Mouse (Mus musculus) testis, adult 2 months (tissue): ENCODE measurements around the gene Hivep2. TPM values are rescaled to one million over a fixed set of nuclear protein-coding genes. Genes with fewer than 3 reads are reported as not detected.

Experiments
- H3K27ac ChIP-seq: fragments of 200-500 bp; 2 replicates; pipeline ENCODE4 v1.5.1; 2012; ENCODE audit warnings: low read depth, low read length; ENCODE audit not compliant: control insufficient read depth, insufficient read depth
- H3K27me3 ChIP-seq: fragments of 200-500 bp; 2 replicates; pipeline ENCODE4 v1.6.1; 2012; ENCODE audit warnings: mild to moderate bottlenecking, low read length, moderate library complexity; ENCODE audit not compliant: control insufficient read depth, insufficient read depth
- H3K36me3 ChIP-seq: fragments of 200-500 bp; 2 replicates; pipeline ENCODE4 v1.6.1; 2012; ENCODE audit warnings: mild to moderate bottlenecking, low read length; ENCODE audit not compliant: control insufficient read depth, insufficient read depth
- H3K4me1 ChIP-seq: fragments of 200-500 bp; 2 replicates; pipeline ENCODE4 v1.6.1; 2012; ENCODE audit warnings: low read length; ENCODE audit not compliant: control insufficient read depth, insufficient read depth
- H3K4me3 ChIP-seq: fragments of 200-500 bp; 2 replicates; pipeline ENCODE4 v1.5.1; 2012; ENCODE audit warnings: low read depth, mild to moderate bottlenecking, low read length, moderate library complexity, mixed read lengths; ENCODE audit not compliant: control insufficient read depth
- CTCF ChIP-seq: fragments of 200-500 bp; IDR thresholded peaks from 2 replicates; pipeline ENCODE4 v1.5.1; 2012; ENCODE audit warnings: low read depth, mild to moderate bottlenecking, inconsistent platforms, low read length, moderate library complexity; ENCODE audit not compliant: control insufficient read depth, insufficient read depth, insufficient replicate concordance
- POLR2A ChIP-seq: fragments of 200-500 bp; IDR thresholded peaks from 2 replicates; pipeline ENCODE4 v1.6.1; 2012; ENCODE audit warnings: low read depth, mild to moderate bottlenecking, inconsistent platforms, low read length, moderate library complexity; ENCODE audit not compliant: control insufficient read depth
- polyA plus RNA-seq: library from polyadenylated mRNA; depleted of rRNA; stranded (reverse); fragments of >200 nt; gene quantifications from 2 replicates; pipeline ENCODE4 v1.2.3, GENCODE M21; 2012

Gene Hivep2
- polyA plus RNA-seq, 1 experiment, result 0.88 TPM

DNA sequence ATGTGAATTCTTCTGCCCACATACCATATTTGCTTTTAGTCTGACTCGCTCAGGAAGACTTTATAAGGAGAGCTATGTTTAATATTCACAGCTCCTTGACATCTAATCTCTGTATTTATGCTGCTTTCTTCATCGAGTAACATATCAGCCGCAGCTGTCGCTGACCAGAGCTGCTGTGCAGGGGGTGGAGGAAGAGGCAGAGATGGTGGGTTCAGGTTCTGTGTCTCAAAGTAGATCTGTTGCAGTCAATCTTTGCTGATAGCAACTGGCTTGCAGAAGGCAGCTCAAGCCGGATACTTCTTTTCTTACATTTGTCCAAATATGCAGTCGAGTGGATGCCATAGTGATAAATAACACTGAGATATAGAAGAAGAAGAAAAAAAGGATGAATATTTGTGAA is 70.6 kb downstream of the Hivep2 start:
- TF ChIP-seq CTCF (no peak), POLR2A (no peak)
- Histone ChIP-seq H3K27ac (no peak overlapping the region), H3K4me1 (no peaks in the 10 kb centered on the region), H3K4me3 (no peak overlapping the region), H3K27me3 (no peaks in the 10 kb centered on the region), H3K36me3 (no peaks in the 10 kb centered on the region)

DNA sequence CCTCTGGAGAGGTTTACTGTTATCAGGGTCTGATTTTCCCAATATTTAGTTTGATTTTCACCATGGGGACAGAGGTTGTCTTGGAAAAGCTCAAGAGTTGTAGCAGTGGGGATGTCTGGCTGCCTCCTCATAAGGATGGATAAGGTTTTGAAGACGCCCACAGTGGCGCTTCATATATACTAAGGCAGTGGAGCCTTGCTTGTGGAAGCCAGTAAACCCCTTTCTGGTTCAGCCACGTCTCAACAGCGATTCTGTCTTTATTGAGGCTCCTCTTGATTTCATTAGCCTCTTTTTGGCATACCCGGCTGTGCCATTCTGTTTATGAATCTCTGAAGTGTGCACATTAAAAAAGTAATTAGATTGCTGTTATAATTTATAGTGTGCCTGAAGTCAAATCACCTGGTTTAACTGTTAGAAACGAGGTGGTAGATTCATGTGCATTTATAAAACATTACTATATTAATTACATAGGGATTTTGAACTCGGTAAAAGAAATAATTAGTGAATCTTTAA is 72.2 kb downstream of the Hivep2 start:
- no peaks in the 10 kb centered on the region for H3K4me1 ChIP-seq
- no peak overlapping the region for H3K27ac ChIP-seq
- H3K4me3 ChIP-seq, result no peak overlapping the region
- TF ChIP-seq CTCF (no peak), POLR2A (no peak)
- H3K27me3 ChIP-seq, result no peaks in the 10 kb centered on the region
- no peaks in the 10 kb centered on the region for H3K36me3 ChIP-seq

DNA sequence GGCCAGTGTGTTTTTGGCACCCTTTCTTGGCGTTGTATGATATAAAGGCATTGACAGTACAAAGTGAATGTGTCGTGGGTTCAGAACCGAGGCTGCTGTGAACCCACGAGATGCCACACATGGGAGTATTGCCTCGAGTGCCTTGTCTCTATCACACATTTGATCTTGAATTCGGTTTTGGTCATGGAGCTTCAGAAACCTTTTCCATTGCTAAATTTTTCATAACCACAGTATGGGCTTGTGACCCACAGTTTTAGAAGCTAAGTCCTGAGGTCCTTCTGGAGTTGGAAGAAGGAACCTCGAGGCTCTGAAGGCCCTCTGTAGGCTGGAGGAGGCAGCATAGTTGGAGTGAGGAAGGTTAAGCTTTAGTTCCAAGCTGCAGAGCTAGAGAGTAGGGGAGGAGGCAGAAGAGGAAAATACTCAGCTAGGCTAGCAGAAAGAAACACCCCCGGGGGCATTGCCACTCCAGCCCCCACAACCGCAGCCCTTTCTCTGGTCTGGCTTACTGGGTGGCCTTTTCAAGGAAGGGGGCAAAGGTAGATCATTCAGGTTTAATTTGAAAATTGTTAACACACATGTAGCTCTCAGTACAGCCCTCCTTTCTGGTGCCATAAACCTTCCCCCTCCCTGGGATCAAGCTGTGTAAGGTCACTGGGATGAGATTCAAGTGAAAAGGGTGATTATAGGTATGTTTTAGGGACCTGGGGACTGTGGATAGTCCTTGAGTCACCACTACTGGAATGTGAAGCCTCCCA is 75.0 kb downstream of the Hivep2 start:
- Histone ChIP-seq H3K4me3 (no peak overlapping the region), H3K4me1 (no peaks in the 10 kb centered on the region; the same call in 1 of the 2 replicates), H3K27ac (no peak overlapping the region), H3K27me3 (no peaks in the 10 kb centered on the region), H3K36me3 (no peaks in the 10 kb centered on the region)
- no peak for TF ChIP-seq CTCF

DNA sequence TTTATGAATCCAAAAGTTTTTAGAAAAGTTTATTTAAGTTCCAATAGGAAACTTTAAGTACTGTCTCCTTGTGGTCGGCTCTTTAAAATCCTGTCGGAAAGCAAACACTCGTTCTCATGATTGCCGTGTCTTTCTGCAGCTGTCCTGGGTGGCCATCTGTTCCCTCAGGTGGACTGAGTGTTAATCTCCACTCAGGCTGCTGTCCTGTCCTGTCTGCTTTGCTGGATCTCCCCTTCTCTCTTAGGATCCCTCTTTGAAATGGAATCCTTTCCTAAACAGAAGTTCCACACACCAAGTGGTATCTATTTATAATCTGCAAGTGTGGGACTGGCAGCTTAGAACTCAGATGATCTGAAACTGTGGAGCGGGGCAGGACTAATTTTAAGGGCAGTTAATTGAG is 75.7 kb downstream of the Hivep2 start:
- Histone ChIP-seq H3K4me1 (no peaks in the 10 kb centered on the region; the same call in 1 of the 2 replicates), H3K27me3 (no peaks in the 10 kb centered on the region), H3K36me3 (no peaks in the 10 kb centered on the region), H3K27ac (no peak overlapping the region), H3K4me3 (no peak overlapping the region)
- no peak for TF ChIP-seq CTCF
- TF ChIP-seq POLR2A, result no peak

DNA sequence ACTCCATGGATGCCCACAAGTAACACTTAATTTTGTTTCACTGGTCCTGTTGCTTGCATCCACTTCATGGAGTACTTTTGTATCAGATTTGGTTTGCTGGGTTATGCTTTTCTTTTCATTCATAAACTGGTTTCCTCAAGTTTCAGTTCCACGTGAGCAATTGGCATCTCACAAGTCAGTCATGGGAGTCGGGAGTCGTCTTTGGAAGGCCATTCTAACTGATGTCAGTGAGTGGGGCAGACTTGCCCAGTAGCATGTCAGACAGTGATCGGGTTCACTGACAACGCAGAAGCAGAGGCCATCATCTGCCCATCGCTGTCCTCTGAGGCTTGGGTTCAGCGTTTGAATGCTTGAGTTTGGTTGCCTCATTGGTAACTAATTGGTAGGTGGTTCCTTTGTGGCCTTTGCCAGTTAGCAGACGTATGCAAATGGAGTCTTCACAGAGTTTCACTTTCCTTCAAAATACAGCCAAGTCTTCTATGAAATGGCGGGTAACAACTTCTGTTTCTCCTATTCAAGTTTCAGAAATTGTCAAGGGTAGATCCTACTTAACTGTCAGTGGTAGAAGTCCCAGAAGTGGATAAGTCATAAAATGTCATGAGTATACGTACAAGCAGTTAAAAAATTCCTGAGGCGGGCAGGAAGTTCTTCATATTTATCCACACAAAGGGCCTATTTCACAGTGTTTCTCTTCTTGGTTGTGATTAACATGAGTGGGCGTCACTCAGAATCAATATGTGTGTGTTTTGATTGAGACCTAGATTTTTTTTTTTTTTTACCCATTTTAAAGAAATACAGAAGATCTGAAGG is 76.9 kb downstream of the Hivep2 start:
- Histone ChIP-seq H3K27me3 (no peaks in the 10 kb centered on the region), H3K36me3 (no peaks in the 10 kb centered on the region), H3K27ac (no peak overlapping the region), H3K4me1 (no peaks in the 10 kb centered on the region; the same call in 1 of the 2 replicates), H3K4me3 (no peak overlapping the region)
- TF ChIP-seq CTCF (no peak), POLR2A (no peak)

DNA sequence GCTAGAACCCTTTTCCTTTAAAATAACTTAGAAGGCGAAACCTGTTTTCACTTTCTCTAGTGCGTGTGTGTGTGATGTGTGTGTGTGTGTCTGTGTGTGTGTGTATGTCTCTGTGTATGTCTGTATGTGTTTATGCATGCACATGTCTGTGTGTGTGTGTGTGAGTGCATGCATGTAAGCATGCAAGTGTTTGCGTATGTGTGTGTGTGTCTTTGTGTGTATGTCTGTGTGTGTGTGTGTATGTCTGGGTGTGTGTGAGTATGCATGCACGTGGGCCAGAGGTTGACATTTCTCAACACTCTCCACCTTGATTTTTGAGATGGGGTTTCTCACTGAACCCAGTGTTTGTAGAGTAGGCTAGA is 77.5 kb downstream of the Hivep2 start:
- Histone ChIP-seq H3K27ac (no peak overlapping the region), H3K4me3 (no peak overlapping the region), H3K4me1 (no peaks in the 10 kb centered on the region; the same call in 1 of the 2 replicates), H3K36me3 (no peaks in the 10 kb centered on the region), H3K27me3 (no peaks in the 10 kb centered on the region)
- TF ChIP-seq POLR2A, result no peak
- no peak for TF ChIP-seq CTCF

DNA sequence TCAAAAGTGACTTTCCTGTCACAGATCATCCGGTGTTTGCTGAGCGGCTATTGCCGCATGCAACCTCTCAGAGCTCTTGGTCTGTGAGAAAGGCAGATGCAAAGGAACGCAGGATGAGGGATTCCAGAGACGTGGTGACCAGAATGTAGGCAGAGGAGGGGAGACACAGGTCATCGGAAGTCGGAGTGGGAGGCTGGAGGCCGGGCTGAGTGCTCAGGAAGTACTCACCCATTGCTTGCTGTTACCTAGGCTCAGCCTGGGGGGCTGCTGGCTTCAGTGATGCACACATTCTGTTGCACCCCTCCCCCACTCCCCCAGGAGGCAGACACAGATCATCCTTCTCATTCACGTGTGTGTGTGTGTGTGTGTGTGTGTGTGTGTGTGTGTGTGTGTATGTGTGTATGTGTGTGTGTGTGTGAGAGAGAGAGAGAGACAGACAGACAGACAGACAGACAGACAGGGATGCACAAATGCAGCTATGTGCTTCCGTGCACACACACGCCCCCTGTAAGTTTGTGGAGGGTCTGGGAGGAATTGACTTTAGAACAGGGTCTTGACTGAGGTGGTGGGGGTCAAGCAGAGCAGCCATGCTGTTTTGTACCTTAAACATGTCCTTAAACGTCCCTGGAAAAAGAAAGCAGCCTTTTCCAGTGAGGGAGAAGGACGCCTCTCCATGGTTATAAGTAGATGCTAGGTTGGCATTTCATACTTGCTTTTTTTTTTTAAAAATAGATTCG is 78.3 kb downstream of the Hivep2 start:
- no peak overlapping the region for H3K27ac ChIP-seq
- TF ChIP-seq POLR2A (no peak), CTCF (no peak)
- no peaks in the 10 kb centered on the region for H3K36me3 ChIP-seq
- H3K4me3 ChIP-seq, result no peak overlapping the region
- H3K27me3 ChIP-seq, result no peaks in the 10 kb centered on the region
- H3K4me1 ChIP-seq, result no peaks in the 10 kb centered on the region; the same call in 1 of the 2 replicates
